Mouse (Mus musculus) lung, embryonic 14.5 days (tissue): ENCODE data around the gene Itsn1. TPM values are rescaled to one million over a fixed set of nuclear protein-coding genes. Genes with fewer than 3 reads are reported as not detected.

Experiments used
- ATAC-seq: fragments of 200-750 bp; cut with Nextera tagmentation; 2 replicates; pipeline ENCODE4 v1.8.0; 2017; ENCODE audit warnings: mild to moderate bottlenecking, moderate TSS enrichment, moderate library complexity; ENCODE audit not compliant: insufficient read depth
- DNase-seq: peaks from one replicate; pipeline ENCODE4 v3.0.0-alpha.2; 2015
- H3K27ac ChIP-seq: fragments of 300-500 bp; sonication (generic); 2 replicates; pipeline ENCODE4 v1.5.1; 2014; ENCODE audit warnings: low read depth, mild to moderate bottlenecking, moderate library complexity
- H3K27me3 ChIP-seq: fragments of 300-500 bp; sonication (generic); 2 replicates; pipeline ENCODE4 v1.6.1; 2014; ENCODE audit warnings: low read length, control low read depth; ENCODE audit not compliant: insufficient read depth
- H3K36me3 ChIP-seq: fragments of 300-500 bp; sonication (generic); 2 replicates; pipeline ENCODE4 v1.6.1; 2014; ENCODE audit warnings: control low read depth; ENCODE audit not compliant: insufficient read depth
- H3K4me1 ChIP-seq: fragments of 300-500 bp; sonication (generic); 2 replicates; pipeline ENCODE4 v1.6.1; 2014; ENCODE audit warnings: antibody characterized with exemption, control low read depth; ENCODE audit not compliant: insufficient read depth
- H3K4me2 ChIP-seq: fragments of 300-500 bp; sonication (generic); 2 replicates; pipeline ENCODE4 v1.6.1; 2014; ENCODE audit warnings: mild to moderate bottlenecking
- H3K4me3 ChIP-seq: fragments of 300-500 bp; sonication (generic); 2 replicates; pipeline ENCODE4 v1.5.1; 2014; ENCODE audit warnings: low read depth, low read length
- H3K9ac ChIP-seq: fragments of 300-500 bp; sonication (generic); 2 replicates; pipeline ENCODE4 v1.6.1; 2014
- H3K9me3 ChIP-seq: fragments of 300-500 bp; sonication (generic); 2 replicates; pipeline ENCODE4 v1.6.1; 2016; ENCODE audit warnings: low read depth, low read length, control low read depth
- CTCF ChIP-seq: IDR thresholded peaks from 2 replicates; pipeline ENCODE4 v1.5.1; 2016; ENCODE audit warnings: antibody characterized with exemption, low read depth
- WGBS: fragments of 180-500 bp; shearing (Covaris S2); extraction: QIAGEN DNeasy Blood & Tissue Kit; methylation state at CpG from one replicate; pipeline ENCODE4 v1.1.7; 2014; 5-methylcytosine and 5-hydroxymethylcytosine counted together
- polyA plus RNA-seq: library from polyadenylated mRNA; unstranded; fragments of >200 nt; fragmentation: Nextera tagmentation; extraction: Ambion mirVana; gene quantifications from 2 replicates; pipeline ENCODE4 v1.2.1, GENCODE M21; 2014

Itsn1 gene
- polyA plus RNA-seq, 1 experiment from 2014 or later = 25.4 TPM

DNA sequence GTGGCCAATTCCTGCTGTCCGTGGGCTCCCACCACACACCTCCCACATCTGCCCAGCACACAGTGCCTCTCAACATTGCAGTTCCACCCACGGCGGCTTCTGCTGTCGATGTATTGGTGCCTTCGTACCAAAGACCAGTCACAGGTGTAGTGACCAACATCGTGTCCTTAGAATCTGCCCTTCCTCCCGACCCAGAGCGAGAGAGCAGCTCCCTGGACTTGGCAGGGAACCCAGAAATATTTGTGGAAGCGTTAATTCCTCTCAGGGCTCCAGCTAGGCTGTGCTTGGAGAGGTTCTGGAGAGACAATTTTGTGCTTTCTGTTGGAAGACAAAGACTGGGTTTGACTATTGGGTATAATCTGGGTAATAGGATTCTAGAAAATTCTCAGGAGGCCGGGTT is 217.2 kb downstream of the Itsn1 start:
- ATAC-seq = no peak
- 76% methylated on average over 10 of the region's 10 CpGs for WGBS
- no peak for DNase-seq
- H3K4me1 ChIP-seq = no peaks in the 10 kb centered on the region
- H3K27me3 ChIP-seq = no peaks in the 10 kb centered on the region
- H3K36me3 ChIP-seq = no peaks in the 10 kb centered on the region
- no peak overlapping the region for H3K9ac ChIP-seq
- no peak overlapping the region for H3K27ac ChIP-seq
- TF ChIP-seq CTCF = no peak
- no peak overlapping the region for H3K4me2 ChIP-seq
- H3K4me3 ChIP-seq = no peak overlapping the region
- H3K9me3 ChIP-seq = no peaks in the 10 kb centered on the region

DNA sequence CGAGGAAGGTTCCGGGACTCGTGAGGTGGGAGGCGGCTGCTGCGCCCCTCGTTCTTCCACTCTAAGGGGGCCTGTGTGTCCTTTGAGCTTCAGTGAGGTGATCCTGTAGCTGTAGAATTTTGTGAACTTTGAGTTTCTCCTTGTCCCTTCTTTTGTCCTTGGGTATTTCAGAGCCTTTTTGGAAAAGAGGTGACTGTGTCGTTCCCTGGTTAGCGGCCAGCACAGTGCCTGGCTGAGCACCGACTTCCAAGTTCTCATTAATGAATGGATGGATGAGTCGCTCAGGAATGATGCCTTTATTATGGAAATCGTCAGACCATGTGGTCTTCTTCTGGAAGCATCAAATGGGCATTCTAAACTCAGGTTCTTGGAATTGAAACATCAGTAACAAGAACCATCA is 218.0 kb downstream of the Itsn1 start:
- no peak for ATAC-seq
- Histone ChIP-seq H3K36me3 (no peaks in the 10 kb centered on the region), H3K9me3 (no peaks in the 10 kb centered on the region)

DNA sequence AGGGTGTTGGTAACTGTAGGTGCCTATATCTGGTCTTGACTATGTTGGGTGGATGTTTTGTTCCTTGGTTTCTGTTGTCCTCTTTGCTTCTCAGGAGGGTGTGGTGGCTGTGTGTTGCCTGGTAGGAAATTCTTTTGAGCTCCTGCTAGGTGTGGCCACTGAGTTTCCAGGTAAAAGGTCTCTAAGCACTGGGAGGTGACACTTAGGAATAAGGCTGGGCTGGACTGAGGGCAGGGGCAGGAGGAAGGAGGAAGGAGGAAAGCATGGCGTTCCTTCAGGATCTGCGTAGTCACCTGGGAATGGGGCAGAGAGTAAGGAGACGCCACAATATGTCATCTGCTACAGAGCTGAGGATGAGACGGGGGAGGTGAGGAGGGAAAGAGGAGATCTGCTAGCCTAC is 224.9 kb downstream of the Itsn1 start:
- H3K9me3 ChIP-seq = no peaks in the 10 kb centered on the region
- H3K27ac ChIP-seq = no peak overlapping the region
- DNase-seq (no peak), ATAC-seq (no peak)
- H3K4me3 ChIP-seq = no peak overlapping the region
- WGBS = 91% methylated on average over 4 of the region's 4 CpGs
- H3K4me1 ChIP-seq = no peaks in the 10 kb centered on the region
- H3K27me3 ChIP-seq = no peaks in the 10 kb centered on the region
- no peaks in the 10 kb centered on the region for H3K36me3 ChIP-seq
- TF ChIP-seq CTCF = no peak
- no peak overlapping the region for H3K4me2 ChIP-seq
- no peak overlapping the region for H3K9ac ChIP-seq

More for the DNA sequence above, 218.0 kb downstream of the Itsn1 start:
- no peak for DNase-seq
- Histone ChIP-seq H3K4me2 (no peak overlapping the region), H3K9ac (no peak overlapping the region), H3K4me3 (no peak overlapping the region), H3K27ac (no peak overlapping the region), H3K27me3 (no peaks in the 10 kb centered on the region), H3K4me1 (no peaks in the 10 kb centered on the region)
- no peak for TF ChIP-seq CTCF
- WGBS = 80% methylated on average over 11 of the region's 11 CpGs

DNA sequence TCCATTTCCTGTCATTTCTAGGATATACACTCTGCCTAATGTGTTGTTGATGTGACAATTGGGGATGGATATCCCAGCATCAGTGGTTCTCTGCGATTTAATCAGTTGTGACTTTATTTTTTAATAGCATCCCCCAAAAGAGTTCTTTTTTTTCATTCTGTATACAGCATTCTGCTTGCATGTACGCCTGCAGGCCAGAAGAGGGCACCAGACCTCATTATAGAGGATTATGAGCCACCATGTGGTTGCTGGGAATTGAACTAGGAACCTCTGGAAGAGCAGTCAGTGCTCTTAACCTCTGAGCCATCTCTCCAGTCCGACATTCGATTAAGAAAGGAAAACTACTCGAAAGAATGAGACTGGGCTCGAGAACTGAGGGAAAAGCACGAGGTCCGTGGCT is 225.7 kb downstream of the Itsn1 start:
- Histone ChIP-seq H3K36me3 (no peaks in the 10 kb centered on the region), H3K4me1 (no peaks in the 10 kb centered on the region), H3K27ac (no peak overlapping the region), H3K4me2 (no peak overlapping the region), H3K4me3 (no peak overlapping the region), H3K9me3 (no peaks in the 10 kb centered on the region), H3K9ac (no peak overlapping the region), H3K27me3 (no peaks in the 10 kb centered on the region)
- no peak for DNase-seq
- ATAC-seq = no peak
- 84% methylated on average over 8 of the region's 8 CpGs for WGBS
- peak; percentile 36 for TF ChIP-seq CTCF

DNA sequence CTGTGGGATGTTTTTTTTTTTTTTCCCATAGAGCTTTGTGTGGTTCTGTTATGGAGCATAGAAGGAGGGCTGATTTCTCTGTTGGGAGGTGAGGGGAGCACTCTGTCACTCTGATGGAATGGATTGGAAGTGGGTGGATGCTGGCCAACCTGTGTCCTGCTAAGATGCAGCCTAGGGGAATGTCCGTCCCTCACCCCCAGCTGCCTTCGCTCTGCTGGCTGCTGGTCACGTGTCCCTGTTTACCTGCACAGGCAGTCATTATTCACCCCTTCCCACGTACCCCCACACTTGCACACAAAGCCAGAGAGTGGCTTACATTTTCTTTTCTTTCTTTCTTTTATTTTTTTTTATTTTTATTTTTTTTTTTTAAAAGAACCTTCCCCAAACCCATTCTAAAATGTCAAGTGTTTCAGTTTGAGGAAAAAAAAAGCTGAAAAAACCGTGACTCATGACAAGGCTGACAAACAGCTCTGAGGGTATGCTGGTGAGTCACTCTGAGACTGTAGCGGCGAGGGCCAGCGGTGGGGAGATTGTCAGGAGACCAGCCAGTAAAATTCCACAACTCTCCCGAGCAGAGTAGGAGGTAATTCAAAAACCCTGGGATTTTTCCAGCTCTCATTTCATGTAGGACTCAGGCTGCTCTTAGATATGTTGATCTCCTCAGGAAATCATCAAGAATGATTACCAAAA is 233.3 kb downstream of the Itsn1 start:
- no peak overlapping the region for H3K27ac ChIP-seq
- 9% methylated on average over 9 of the region's 9 CpGs for WGBS

DNA sequence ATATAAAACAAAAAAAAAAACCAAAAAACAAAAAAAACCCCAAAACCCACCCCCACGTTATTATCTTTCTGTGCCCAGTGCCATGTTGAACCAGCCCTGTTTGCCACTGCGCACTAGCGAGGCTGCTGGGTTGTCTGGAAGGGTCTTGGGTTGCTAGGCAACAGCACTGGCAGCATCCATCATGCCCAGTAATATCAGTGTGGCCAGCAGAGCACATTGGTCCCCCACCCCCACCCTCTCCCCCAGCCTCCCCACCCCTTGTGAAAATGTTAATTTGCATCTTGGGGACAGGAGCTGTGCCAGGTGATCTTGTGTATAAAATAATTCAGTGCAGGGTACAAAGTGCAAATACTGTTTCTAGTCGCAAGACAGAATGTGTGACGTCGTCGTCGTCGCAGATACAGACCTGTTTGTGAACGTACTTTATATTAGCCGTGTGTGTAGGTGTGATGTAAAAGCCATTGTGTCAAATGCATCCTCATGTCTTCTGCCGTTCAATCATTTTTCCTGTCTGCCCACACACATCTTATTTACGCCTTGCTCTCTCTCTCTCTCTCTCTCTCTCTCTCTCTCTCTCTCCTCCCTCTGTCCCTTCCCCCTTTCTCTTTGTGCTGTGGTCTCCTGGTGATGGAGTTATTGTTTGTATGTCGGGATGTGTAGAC is 233.9 kb downstream of the Itsn1 start:
- H3K4me2 ChIP-seq = 0 out of 2 replicates have a peak overlapping the region, but pooled peaks have one; percentile 20

More for the DNA sequence above, 233.3 kb downstream of the Itsn1 start:
- DNase-seq = peak; percentile 62
- Histone ChIP-seq H3K9ac (no peak overlapping the region), H3K27me3 (no peaks in the 10 kb centered on the region), H3K4me3 (no peak overlapping the region), H3K36me3 (no peaks in the 10 kb centered on the region), H3K9me3 (no peaks in the 10 kb centered on the region), H3K4me2 (0 out of 2 replicates have a peak overlapping the region, but pooled peaks have one; percentile 20), H3K4me1 (peaks cover 4% of the 10 kb centered on the region; the same call in 1 of the 2 replicates)
- peak; percentile 82; the same call in 1 of the 2 replicates for ATAC-seq
- TF ChIP-seq CTCF = no peak

DNA sequence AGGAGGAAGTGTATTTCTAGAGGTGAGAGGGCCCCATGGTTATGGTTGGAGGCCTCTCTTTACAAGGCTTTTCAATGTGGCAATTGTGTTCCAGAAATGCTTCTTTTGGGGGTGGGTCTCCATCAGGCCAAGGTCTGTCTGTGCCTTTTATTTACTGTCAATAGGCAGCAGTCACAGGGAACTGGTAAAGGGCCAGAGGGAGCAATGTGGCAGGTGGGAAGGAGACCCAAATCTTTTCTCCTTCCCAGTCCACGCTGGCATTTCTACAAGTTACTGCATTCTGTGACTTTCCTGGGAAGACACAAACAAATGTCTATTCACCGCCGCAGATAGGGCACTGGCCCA is 234.4 kb downstream of the Itsn1 start:
- ATAC-seq (no peak), DNase-seq (no peak)
- no peaks in the 10 kb centered on the region for H3K9me3 ChIP-seq
- no peak overlapping the region for H3K4me3 ChIP-seq
- H3K27ac ChIP-seq = no peak overlapping the region
- H3K36me3 ChIP-seq = no peaks in the 10 kb centered on the region
- H3K27me3 ChIP-seq = no peaks in the 10 kb centered on the region
- TF ChIP-seq CTCF = no peak
- 83% methylated on average over 3 of the region's 3 CpGs for WGBS
- H3K9ac ChIP-seq = no peak overlapping the region
- H3K4me2 ChIP-seq = no peak overlapping the region
- peaks cover 4% of the 10 kb centered on the region; the same call in 1 of the 2 replicates for H3K4me1 ChIP-seq

More for the DNA sequence above, 233.9 kb downstream of the Itsn1 start:
- no peak overlapping the region for H3K27ac ChIP-seq
- DNase-seq (peak; percentile 24), ATAC-seq (no peak)
- no peaks in the 10 kb centered on the region for H3K36me3 ChIP-seq
- H3K9ac ChIP-seq = no peak overlapping the region
- 38% methylated on average over 14 of the region's 14 CpGs for WGBS
- no peak overlapping the region for H3K4me3 ChIP-seq
- H3K27me3 ChIP-seq = no peaks in the 10 kb centered on the region
- no peaks in the 10 kb centered on the region for H3K9me3 ChIP-seq
- TF ChIP-seq CTCF = no peak
- H3K4me1 ChIP-seq = peaks cover 4% of the 10 kb centered on the region; the same call in 1 of the 2 replicates
